Mouse (Mus musculus) large intestine, adult 2 months (tissue): Measurements from ENCODE around the gene Alg6. TPM values are rescaled to one million over a fixed set of nuclear protein-coding genes. Genes with fewer than 3 reads are reported as not detected.
A peak's percentile ranks its signal among the peaks of the same experiment; 100 is the strongest.

Experiments used
- DNase-seq: peaks from one replicate; pipeline ENCODE4 v3.0.0-alpha.2; 2012; ENCODE audit warnings: low read depth, low spot score
- WGBS: fragments of 180-500 bp; shearing (Covaris S2); methylation state at CpG from one replicate; pipeline ENCODE4 v1.1.7; 2018; 5-methylcytosine and 5-hydroxymethylcytosine counted together
- polyA plus RNA-seq: library from polyadenylated mRNA; depleted of rRNA; stranded (reverse); fragments of >200 nt; gene quantifications from 2 replicates; pipeline ENCODE4 v1.2.3, GENCODE M21; 2012; rRNA removed

Alg6 gene
- polyA plus RNA-seq = 4.6 and 5.2 TPM in 2 replicates

DNA sequence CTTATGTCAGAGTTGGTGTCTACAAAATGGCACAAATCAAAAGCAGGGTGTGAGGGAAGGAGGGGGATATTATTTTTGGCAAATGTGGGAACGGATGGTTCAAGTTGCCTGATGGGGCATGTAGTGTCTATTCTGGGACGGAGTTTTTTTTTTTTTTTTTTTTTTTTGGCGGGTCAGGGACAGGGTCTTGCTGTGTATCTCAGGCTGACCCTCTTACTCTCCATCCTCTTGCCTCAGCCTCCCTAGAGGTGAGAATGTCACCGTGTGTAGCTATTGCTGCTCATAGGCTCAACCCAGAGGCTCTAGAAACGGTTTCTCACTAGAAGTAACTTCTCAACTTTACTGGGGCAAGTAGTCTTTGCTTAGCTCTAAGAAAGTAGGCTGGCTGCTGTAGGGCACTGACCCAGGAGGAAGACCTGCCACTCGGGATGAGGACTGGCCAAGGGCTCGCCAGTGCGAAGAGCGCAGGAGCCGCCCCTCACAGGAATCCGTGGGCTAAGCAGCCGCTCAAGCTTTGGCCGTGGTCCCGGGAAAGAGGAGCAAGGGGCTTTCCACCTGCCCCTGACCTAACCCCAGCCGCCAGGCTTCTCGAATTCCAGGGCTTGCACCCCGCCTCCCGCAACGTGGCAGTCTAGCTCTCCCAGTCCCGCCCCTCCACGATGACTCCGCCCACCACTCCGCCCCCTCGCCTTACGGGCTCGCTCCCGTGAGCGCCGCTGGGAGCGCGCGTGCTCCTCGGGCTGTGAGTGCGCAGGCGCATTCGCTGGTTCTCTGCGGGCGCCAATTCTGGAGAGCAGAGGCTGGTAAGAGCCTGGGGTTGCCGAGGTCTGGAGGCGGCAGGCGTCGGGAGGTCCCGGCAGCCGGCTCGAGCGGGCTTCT is at the start of gene Alg6:
Gene Alg6 (plus strand): TSS at position 761 of the 879 bp plus-strand sequence.
- DNase-seq = peak; percentile 78
- WGBS = 3% methylated on average over 45 of the region's 46 CpGs

DNA sequence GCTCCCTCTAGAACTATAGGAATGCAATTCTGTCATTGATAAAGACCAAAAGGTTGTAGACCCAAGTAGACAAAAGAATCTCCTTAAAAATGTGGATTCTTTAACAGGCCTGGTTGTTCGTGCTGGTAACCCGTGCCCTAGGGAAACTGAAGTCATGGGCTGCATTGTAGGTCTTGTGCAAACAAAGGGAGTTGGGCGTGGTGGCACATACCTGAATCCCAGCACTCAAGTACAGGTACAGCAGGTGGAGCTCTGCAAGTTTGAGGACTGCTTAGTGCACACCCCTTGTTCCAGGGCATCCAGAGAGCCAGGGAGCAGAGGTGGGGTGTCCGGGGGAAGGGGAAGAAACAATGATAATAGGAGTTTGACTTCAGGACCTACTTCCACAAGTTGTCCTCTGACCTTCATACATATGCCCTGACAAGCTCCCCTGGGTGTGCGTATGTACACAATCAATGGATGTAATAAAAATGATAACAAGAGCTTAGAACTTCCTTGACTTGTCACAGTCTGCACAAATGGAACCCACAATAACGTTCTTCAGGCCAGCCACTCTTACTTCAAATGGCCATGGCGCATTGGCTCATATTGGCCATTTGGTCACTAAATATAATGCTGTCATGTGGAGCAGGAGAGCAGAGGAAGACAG is 45.1 kb upstream of the Alg6 start:
- WGBS = 40% methylated on average over 7 of the region's 7 CpGs
- DNase-seq = no peak

DNA sequence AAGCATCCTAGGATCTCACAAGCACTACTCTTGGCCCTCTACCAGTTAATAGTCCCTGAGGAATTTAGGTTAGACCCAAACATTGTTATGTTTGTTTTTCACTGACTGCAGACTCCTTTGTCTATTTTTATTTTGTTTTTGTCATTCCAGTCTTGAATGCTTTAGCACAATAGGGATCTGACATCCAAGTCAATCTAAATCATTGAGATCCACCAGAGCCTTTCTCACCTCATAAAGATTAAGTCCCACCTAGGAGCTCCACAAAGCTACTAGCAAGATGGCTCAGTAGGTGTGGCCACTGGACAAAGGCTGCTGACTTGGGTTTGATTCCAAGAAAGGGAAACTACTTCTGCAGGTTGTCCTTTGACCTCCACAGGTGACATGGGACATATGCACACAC is 40.3 kb upstream of the Alg6 start:
- no peak for DNase-seq

DNA sequence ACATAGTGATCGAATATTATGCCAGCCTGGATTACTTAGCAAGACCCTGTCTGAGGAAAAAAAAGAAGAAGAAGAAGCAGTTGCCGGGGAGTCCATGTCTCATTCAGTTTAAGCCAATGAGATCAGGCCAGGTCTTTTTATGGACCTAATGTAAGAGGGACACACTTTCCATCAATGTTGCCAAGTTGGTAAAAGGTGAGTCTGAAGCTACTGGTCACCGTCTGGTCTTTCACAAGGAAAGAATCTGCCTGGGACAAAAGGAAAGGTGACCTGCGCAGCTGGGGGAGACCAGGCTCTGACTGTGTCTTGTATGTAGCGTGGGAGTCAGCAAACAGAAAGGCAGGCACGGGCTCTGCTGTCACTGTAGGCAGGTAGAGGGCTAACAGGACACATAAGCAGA is 31.5 kb upstream of the Alg6 start:
- DNase-seq = no peak
- 70% methylated on average over 6 of the region's 6 CpGs for WGBS

DNA sequence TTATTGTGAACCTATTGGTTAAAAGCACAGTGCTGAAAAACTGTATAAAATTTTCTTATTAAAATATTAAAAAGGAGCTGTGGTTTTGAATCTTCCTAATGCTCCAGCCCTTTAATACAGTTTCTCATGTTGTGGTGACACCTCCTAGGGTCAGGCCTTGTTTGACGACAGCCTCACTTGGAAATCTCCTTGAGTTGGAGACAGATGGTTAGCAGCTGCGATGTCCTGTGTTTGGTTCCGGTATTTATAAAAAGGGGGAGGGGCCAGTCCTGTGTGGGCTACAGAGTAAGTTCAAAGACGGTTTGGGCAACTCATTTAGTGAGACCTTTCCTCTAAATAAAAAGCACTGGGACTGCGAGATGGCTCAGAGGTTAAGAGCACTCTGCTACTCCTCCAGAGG is 29.2 kb upstream of the Alg6 start:
- no peak for DNase-seq
- WGBS = 48% methylated on average over 5 of the region's 5 CpGs

DNA sequence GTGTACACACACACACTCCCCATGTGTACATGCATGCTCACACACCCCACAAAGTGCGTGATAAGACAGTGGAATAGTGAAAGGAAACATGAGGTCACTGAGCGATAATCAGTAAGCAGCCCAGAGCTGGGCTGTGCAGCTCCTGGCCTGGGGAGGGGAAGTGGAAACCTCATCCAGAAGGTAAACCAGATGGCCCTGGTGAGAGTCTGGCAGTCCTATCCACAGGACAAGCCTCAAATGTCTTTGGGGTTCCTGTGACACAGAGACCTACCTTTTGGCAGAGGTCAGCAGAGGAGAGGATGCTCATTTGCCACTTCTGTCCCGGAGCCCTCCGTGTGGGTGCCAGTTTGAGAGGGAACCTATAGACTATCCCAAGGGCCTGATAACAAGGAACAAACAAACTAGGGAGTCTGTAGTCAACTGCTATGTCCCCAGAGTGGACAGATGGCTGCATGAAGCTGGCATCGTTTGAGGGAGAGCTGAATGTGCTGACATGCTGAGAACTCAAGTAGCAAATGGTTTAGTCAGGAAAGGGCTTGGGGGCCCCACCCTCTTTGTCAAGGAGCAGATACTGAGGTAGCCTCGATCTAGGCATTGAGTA is 2.8 kb upstream of the Alg6 start:
- 85% methylated on average over 6 of the region's 6 CpGs for WGBS
- no peak for DNase-seq

DNA sequence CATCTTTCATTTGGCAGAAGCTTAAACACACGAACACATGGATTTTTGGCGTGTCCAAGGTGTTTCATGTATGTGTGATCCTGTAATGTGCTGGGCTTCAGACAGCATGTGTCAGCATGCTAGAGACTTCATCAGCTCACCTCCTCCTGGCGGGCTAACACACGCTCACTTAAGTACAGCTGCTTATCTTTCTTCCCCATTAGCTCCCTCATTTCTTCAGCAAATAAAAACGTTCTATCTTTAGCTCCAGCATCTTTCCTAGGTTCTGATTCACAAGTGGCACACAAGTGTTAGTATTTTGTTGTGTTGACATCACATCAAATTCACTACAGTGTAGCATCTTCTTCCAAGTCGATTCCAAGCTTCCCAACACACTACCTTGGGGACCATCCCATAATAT is 1.5 kb upstream of the Alg6 start:
- DNase-seq = no peak

DNA sequence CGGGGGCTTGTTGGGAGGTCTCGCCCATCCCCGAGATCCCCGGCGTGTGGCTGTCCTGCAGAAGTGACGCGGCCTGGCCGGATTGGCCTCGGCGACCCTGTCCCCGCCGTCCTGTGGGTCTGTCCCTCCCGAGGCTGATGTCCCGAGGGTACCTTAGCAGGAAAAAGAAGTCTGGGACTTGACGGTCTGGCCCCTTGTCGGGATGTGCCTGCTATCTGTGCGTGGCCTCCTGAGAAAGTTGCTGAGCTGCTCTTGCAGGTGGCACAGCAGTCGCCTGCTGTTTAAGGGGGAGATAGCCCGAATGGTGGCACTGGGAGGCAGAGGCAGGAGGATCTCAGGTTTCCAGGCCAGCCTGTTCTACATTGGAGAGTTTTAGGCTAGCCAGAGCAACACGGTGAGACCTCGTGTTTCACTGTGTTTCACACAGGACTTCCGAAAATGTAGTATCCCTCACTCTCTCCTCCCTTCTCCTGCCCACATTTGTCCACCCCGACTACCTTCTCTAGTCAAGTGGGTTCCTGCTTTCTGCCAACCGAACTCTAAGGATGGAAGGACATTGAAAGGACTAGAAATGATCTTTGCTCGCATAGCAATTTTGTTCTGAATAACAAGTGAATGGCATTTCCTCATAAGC is 436 bp downstream of the Alg6 start:
- no peak for DNase-seq
- WGBS = 11% methylated on average over 25 of the region's 25 CpGs

More for the DNA sequence above, 1.5 kb upstream of the Alg6 start:
- WGBS = 85% methylated on average over 6 of the region's 6 CpGs

DNA sequence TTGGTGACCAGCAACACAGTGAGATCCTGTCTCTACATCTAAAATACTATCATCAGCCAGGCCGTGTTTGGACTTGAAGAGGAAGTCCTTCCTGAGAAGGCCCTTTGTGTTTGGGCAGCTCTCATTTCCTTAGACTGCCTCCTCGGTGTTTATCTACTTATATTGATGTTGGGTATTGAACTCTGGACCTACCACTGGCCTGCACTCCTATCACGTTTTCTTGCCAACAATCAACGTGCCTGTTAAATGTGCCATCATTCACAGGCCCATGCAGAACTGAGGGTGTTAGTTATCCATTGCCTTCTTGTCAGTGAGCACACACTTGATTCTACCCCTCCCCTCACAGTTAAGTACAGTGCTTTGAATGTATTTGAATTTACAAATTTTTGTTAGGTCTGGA is 2.4 kb downstream of the Alg6 start:
- DNase-seq = peak; percentile 31
- WGBS = 30% methylated on average over 4 of the region's 4 CpGs

DNA sequence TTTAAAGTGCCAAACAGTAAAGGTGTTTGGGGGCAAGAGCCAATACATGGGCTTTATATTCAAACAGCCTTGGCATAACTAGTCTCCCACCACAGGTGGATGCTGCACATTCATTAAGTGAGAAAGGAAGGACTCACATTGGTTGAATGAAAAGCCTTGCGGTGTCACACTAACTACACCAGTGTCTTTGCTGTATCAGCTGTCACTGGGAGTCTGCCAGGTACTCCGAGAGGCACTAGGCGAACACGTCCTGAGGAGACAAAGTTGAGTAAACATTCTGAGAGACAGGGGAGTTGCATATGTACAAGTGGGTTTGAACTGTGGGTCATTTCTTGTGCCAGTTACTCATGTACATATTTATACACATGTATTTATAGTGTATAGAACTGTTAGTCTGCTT is 8.9 kb downstream of the Alg6 start:
- WGBS = 71% methylated on average over 4 of the region's 4 CpGs
- DNase-seq = no peak

DNA sequence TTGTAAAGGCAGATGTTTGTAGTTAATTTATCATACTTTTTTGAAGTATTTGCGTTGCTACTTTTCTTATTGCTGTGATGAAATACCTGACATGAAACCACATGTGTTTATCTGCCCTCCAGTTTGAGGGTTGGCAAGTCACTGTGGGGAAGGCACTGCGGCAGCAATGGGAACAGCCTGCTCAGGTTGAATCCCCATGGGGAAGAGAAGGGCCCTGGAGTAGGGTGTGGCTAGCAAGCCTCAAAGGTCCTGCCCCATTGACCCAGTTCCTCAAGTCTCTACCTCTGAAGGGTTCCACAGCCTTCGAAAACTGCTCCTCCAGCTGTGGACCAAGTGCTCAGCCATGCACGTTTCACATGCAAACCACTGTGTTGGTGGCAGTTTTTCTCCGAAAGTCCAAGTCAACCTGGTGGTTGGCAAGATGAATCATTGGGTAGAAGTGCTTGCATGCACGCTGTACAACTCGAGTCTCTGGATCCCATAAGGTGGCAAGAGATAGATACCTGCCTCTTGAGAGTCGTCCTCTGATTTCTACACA is 10.5 kb downstream of the Alg6 start:
- no peak for DNase-seq
- 94% methylated on average over 8 of the region's 8 CpGs for WGBS

DNA sequence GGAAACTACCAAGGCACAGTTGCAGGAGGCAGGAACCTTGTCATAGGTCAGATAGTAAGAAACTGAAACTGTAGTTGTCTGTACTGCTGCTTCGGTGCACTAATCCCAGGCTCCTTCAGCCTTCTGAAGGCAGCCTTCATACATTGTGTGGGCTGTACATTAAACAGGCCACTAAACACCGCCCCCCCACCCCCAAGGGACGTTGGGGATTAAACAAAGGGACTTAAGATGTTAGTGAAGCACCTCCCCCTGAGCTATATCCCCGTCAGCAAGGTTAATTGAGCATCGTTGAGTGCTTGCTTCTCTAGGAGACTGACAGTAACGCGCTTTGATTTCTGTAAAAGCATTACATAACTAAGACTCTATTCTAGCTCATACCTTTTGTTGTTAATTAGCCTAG is 24.4 kb downstream of the Alg6 start:
- DNase-seq = no peak
- 76% methylated on average over 7 of the region's 7 CpGs for WGBS

DNA sequence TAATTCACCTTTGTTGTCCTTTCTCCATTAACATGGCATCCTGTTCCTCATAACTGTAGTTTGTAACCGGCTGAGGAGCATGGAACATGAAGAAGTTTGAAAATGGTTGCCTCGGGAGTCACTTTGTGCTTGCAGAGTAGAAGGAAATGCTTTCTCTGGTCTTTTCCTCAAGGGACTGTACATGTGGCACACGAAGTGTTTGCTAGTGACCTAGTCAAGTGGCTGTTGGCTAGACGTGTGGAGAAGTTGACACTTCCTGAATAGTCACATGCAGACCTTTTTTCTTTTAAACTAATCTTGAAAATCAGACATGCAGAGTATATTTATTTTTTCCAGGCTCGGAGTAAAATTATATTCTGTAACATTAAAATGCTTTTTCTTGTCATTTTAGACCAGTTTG is 37.0 kb downstream of the Alg6 start:
- WGBS = 88% methylated on average over 5 of the region's 5 CpGs
- no peak for DNase-seq

DNA sequence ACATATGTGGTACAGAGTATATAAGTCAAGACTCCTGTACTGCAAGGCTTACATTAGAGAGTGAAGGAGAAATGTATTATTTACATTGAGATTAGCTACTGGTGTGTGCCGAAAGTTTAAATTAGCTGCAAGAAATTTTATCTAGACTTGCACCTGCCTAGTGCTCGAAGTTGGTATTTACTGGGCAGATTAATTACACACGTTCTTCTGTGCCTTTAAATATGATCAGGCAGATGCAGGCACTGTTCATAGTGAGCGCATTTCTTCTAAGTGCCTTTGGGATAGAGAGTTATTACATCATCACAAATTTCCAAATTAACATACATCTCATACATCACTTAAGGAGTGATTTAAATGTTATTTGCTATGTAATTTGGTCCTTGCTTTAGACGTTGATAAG is 50.8 kb downstream of the Alg6 start:
- 65% methylated on average over 5 of the region's 5 CpGs for WGBS
- no peak for DNase-seq

DNA sequence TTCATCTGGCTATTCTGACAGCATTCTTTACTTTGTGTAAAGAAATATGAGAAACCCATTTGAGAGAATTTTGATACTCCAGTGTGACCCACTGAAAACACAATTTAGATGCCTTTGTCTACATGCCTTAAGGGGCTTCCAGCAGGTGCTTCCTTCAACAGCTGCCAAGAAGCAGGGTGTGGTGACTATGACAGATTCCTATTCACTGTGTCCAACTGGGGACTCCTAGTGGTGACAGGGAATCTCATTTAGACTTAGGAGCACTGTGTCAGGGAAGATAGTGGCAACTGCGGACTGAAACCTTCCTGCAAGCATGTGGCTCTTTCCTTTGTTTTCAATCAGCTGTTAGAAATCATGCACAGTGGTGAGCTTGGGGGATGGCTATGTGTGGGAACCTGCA is 51.3 kb downstream of the Alg6 start:
- peak; percentile 14 for DNase-seq
- 47% methylated on average over 1 of the region's 1 CpGs for WGBS

DNA sequence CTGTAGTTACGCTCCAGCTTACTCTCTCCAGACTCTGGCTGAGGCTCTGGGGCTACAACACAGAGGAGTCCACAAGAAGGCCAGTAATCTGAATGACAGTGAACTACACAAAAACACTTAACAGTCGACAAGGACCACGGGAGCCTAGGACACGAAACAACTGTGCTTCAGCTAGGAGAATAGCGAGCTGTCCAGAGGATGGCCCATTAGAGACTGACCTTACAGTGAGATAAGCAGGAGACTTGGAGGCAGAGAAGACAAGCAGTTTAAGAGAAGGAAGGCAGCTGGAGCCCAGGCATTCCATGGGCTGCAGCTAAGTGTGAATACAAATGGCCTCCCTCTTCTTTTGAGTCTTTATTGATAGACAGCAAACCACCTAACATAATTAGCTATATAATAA is 55.1 kb downstream of the Alg6 start:
- DNase-seq = no peak

DNA sequence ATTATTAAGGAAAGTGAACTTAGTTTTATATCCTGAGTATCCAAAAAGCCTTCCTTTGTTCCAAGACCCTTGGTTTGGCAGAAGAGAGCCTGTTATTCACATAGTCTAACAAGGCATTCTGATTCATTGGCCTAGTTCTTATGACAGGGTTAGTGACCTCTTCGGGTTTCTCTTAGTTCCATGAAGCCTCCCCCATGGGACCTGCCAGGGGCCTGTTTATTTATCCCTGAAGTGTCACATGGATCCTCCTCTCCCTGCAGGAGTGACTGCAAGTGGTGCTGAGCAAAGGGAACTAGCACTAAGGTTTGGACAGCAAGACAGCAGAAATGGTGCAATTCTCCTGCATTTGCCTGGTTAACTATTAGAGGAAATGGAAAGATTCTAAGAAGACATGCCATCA is 57.6 kb downstream of the Alg6 start:
- DNase-seq = no peak
- WGBS = 30% methylated on average over 1 of the region's 1 CpGs

More for the DNA sequence above, 55.1 kb downstream of the Alg6 start:
- 84% methylated on average over 5 of the region's 5 CpGs for WGBS

DNA sequence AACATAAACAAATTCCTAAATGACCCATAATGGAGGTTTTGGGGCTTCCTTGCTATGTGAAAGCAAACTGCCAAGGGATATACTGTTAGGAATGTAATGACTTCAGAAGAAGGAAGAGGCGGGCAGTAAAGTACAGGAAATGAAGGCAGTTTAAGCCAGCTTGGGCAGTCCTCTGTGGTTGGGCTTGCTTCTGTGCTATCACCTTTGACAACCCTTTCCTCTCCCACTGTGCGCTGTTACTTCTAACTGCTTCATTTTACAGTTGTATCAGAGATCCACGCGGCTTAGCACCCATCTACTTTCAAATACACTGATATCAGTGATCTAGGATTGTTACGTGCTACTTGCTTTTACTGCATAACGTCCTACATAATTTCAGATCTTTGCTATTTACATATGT is 76.9 kb downstream of the Alg6 start:
- no peak for DNase-seq
- WGBS = 93% methylated on average over 6 of the region's 6 CpGs
